In genomic region chr5:72808456-72809111, GRCm38 (mm10) we compare ENCODE assay signal across 8 mouse cellular contexts. TPM values are rescaled to one million over a fixed set of nuclear protein-coding genes. Genes with fewer than 3 reads are reported as not detected.
DNase-seq lines count a peak whose midpoint lies in the region; ATAC-seq and TF ChIP-seq lines count a peak whose summit lies in the region.

No protein-coding gene starts in this region.

- no peak overlapping the region for H3K4me3 ChIP-seq in forebrain, embryonic 10.5 days
- no peak overlapping the region for H3K4me3 ChIP-seq in forebrain, embryonic 16.5 days (replicated peaks; ENCODE audit: low read length)
- H3K4me3 ChIP-seq in lung, embryonic 16.5 days (ENCODE audit: low read length): no peak overlapping the region
- no peak overlapping the region for H3K4me3 ChIP-seq in lung, postnatal 0 days (ENCODE audit: low read depth, low read length)
- H3K4me3 ChIP-seq in gastrocnemius, adult 2 months: peak overlapping the region; percentile 57
- no peak overlapping the region for H3K4me3 ChIP-seq in midbrain, embryonic 15.5 days

- no peak for TF ChIP-seq CTCF in lung, postnatal 0 days (IDR thresholded peaks at IDR 0.05)
- no peak for TF ChIP-seq CTCF in gastrocnemius, adult 2 months (IDR thresholded peaks at IDR 0.05)

- peak overlapping the region; percentile 72 for H3K27ac ChIP-seq in forebrain, embryonic 10.5 days
- no peak overlapping the region for H3K27ac ChIP-seq in forebrain, embryonic 16.5 days (ENCODE audit: low read length)
- H3K27ac ChIP-seq in lung, embryonic 16.5 days (ENCODE audit: low read length): no peak overlapping the region
- no peak overlapping the region for H3K27ac ChIP-seq in lung, postnatal 0 days (ENCODE audit: low read length)
- peak overlapping the region; percentile 38 for H3K27ac ChIP-seq in gastrocnemius, adult 2 months
- no peak overlapping the region for H3K27ac ChIP-seq in midbrain, embryonic 15.5 days

- TF ChIP-seq EP300 in lung, postnatal 0 days (IDR thresholded peaks at IDR 0.05): no peak

- H3K9me3 ChIP-seq in forebrain, embryonic 10.5 days: no peaks in the 10 kb centered on the region
- peaks cover 2% of the 10 kb centered on the region; the same call in 1 of the 2 replicates for H3K9me3 ChIP-seq in forebrain, embryonic 16.5 days (ENCODE audit: control insufficient read depth, low read length)
- peaks cover 2% of the 10 kb centered on the region; the same call in 1 of the 2 replicates for H3K9me3 ChIP-seq in lung, embryonic 16.5 days (ENCODE audit: control insufficient read depth, low read length)
- no peaks in the 10 kb centered on the region for H3K9me3 ChIP-seq in lung, postnatal 0 days (ENCODE audit: low read length)
- peaks cover 3% of the 10 kb centered on the region; the same call in 1 of the 2 replicates for H3K9me3 ChIP-seq in midbrain, embryonic 15.5 days

- H3K27me3 ChIP-seq in forebrain, embryonic 10.5 days (ENCODE audit: poor library complexity, severe bottlenecking): no peaks in the 10 kb centered on the region
- no peaks in the 10 kb centered on the region for H3K27me3 ChIP-seq in forebrain, embryonic 16.5 days (replicated peaks; ENCODE audit: control insufficient read depth, insufficient read depth, low read length)
- no peaks in the 10 kb centered on the region for H3K27me3 ChIP-seq in lung, embryonic 16.5 days (ENCODE audit: control insufficient read depth, insufficient read depth, low read depth, low read length)
- no peaks in the 10 kb centered on the region for H3K27me3 ChIP-seq in lung, postnatal 0 days (replicated peaks; ENCODE audit: insufficient read depth, low read length)
- H3K27me3 ChIP-seq in midbrain, embryonic 15.5 days (replicated peaks): no peaks in the 10 kb centered on the region

- H3K36me3 ChIP-seq in forebrain, embryonic 10.5 days (replicated peaks): no peaks in the 10 kb centered on the region
- H3K36me3 ChIP-seq in forebrain, embryonic 16.5 days (ENCODE audit: control insufficient read depth, insufficient read depth): no peaks in the 10 kb centered on the region
- no peaks in the 10 kb centered on the region for H3K36me3 ChIP-seq in lung, embryonic 16.5 days (ENCODE audit: control insufficient read depth, insufficient read depth, low read length)
- no peaks in the 10 kb centered on the region for H3K36me3 ChIP-seq in lung, postnatal 0 days (ENCODE audit: insufficient read depth, low read length)
- no peaks in the 10 kb centered on the region for H3K36me3 ChIP-seq in midbrain, embryonic 15.5 days (replicated peaks)

- no peak for ATAC-seq in forebrain, embryonic 16.5 days
- ATAC-seq in lung, embryonic 16.5 days (ENCODE audit: low read depth): 0 out of 2 replicates have a peak, but pooled peaks have one; percentile 36
- no peak for ATAC-seq in lung, postnatal 0 days
- 0 out of 2 replicates have a peak, but pooled peaks have one; percentile 54 for ATAC-seq in midbrain, embryonic 15.5 days (replicated peaks)

- peaks cover 22% of the 10 kb centered on the region for H3K4me1 ChIP-seq in forebrain, embryonic 10.5 days
- H3K4me1 ChIP-seq in forebrain, embryonic 16.5 days (replicated peaks; ENCODE audit: control insufficient read depth, insufficient read depth, low read length): peaks cover 5% of the 10 kb centered on the region
- no peaks in the 10 kb centered on the region for H3K4me1 ChIP-seq in lung, embryonic 16.5 days (replicated peaks; ENCODE audit: control insufficient read depth, insufficient read depth, low read length)
- H3K4me1 ChIP-seq in lung, postnatal 0 days (ENCODE audit: insufficient read depth, low read depth, low read length): no peaks in the 10 kb centered on the region
- H3K4me1 ChIP-seq in midbrain, embryonic 15.5 days: peaks cover 5% of the 10 kb centered on the region; the same call in 1 of the 2 replicates

- DNase-seq in forebrain, embryonic 10.5 days (ENCODE audit: extremely low spot score, low spot score): no peak
- no peak for DNase-seq in lung, postnatal 0 days (ENCODE audit: low spot score)
- DNase-seq in gastrocnemius, adult 2 months: peak; percentile 61
- no peak for DNase-seq in ovary, postnatal 36 days (ENCODE audit: low spot score)
- no peak for DNase-seq in cerebellum, postnatal 36 days

- intact Hi-C loops in gastrocnemius, adult 2 months (cut with DNase I): no loop called here

- no peak overlapping the region; the same call in 1 of the 2 replicates for H3K4me2 ChIP-seq in forebrain, embryonic 16.5 days (ENCODE audit: low read length)
- no peak overlapping the region for H3K4me2 ChIP-seq in lung, embryonic 16.5 days (ENCODE audit: low read depth, low read length)
- H3K4me2 ChIP-seq in lung, postnatal 0 days (replicated peaks; ENCODE audit: low read depth, low read length): no peak overlapping the region
- H3K4me2 ChIP-seq in midbrain, embryonic 15.5 days: no peak overlapping the region

- 50% methylated on average over 14 of the region's 14 CpGs for WGBS in forebrain, embryonic 10.5 days
- WGBS in forebrain, embryonic 16.5 days: 39% methylated on average over 14 of the region's 14 CpGs
- WGBS in lung, embryonic 16.5 days: 55% methylated on average over 14 of the region's 14 CpGs
- 61% methylated on average over 14 of the region's 14 CpGs for WGBS in lung, postnatal 0 days
- WGBS in midbrain, embryonic 15.5 days: 60% methylated on average over 14 of the region's 14 CpGs

- H3K9ac ChIP-seq in forebrain, embryonic 16.5 days (replicated peaks; ENCODE audit: low read depth, low read length): no peak overlapping the region
- no peak overlapping the region for H3K9ac ChIP-seq in lung, embryonic 16.5 days (ENCODE audit: low read length)
- H3K9ac ChIP-seq in lung, postnatal 0 days (replicated peaks; ENCODE audit: low read depth): no peak overlapping the region
- H3K9ac ChIP-seq in midbrain, embryonic 15.5 days: no peak overlapping the region

RNA-seq across cellular contexts. Expression of gene Txk, which starts 56.0 kb away (rescaled TPM):
- polyA plus RNA-seq in forebrain, embryonic 10.5 days (2016; fragmentation: Nextera tagmentation; extraction: Ambion mirVana): not detected in 2 replicates
- polyA plus RNA-seq in forebrain, embryonic 16.5 days (2015; fragmentation: Nextera tagmentation; extraction: Ambion mirVana): 0.13 TPM in 1 of 2 replicates, not detected in the other
- 0.21 and 0.62 TPM in 2 replicates for polyA plus RNA-seq in lung, embryonic 16.5 days (2015; fragmentation: Nextera tagmentation; extraction: Ambion mirVana)
- polyA plus RNA-seq in lung, postnatal 0 days (2015; fragmentation: Nextera tagmentation; extraction: Ambion mirVana): 0.19 and 0.32 TPM in 2 replicates
- total RNA-seq in gastrocnemius, adult 2 months (2021): under 1 TPM in 1 of 2 experiments, not detected in 1; 0.06 TPM
- 0.14 and 0.17 TPM in 2 replicates for polyA plus RNA-seq in midbrain, embryonic 15.5 days (2015; fragmentation: Nextera tagmentation; extraction: Ambion mirVana)

RNA-seq across cellular contexts. Expression of gene Tec, which starts 59.7 kb away (rescaled TPM):
- polyA plus RNA-seq in forebrain, embryonic 10.5 days (2016; fragmentation: Nextera tagmentation; extraction: Ambion mirVana): 2.0 and 2.5 TPM in 2 replicates
- polyA plus RNA-seq in forebrain, embryonic 16.5 days (2015; fragmentation: Nextera tagmentation; extraction: Ambion mirVana): 2.9 and 4.9 TPM in 2 replicates
- 4.0 and 4.1 TPM in 2 replicates for polyA plus RNA-seq in lung, embryonic 16.5 days (2015; fragmentation: Nextera tagmentation; extraction: Ambion mirVana)
- polyA plus RNA-seq in lung, postnatal 0 days (2015; fragmentation: Nextera tagmentation; extraction: Ambion mirVana): 4.2 and 4.6 TPM in 2 replicates
- 1 to 10 TPM; 1.2 to 1.4 TPM for total RNA-seq in gastrocnemius, adult 2 months (2021)
- 5.8 and 6.4 TPM in 2 replicates for polyA plus RNA-seq in midbrain, embryonic 15.5 days (2015; fragmentation: Nextera tagmentation; extraction: Ambion mirVana)

Comparison
In these comparisons a context has a peak if more than half of its experiments do, and no peak if none do; other contexts are left out.
1. H3K27ac ChIP-seq: peak in forebrain, embryonic 10.5 days (single experiment) and gastrocnemius, adult 2 months (single experiment); none in forebrain, embryonic 16.5 days (single experiment), lung, embryonic 16.5 days (single experiment), lung, postnatal 0 days (single experiment) and midbrain, embryonic 15.5 days (single experiment).
2. ATAC-seq: peak in lung, embryonic 16.5 days (single experiment) and midbrain, embryonic 15.5 days (single experiment); none in forebrain, embryonic 16.5 days (single experiment) and lung, postnatal 0 days (single experiment).